Mouse (Mus musculus) midbrain, embryonic 15.5 days (tissue): Measurements from ENCODE around the gene Zdhhc17. TPM values are rescaled to one million over a fixed set of nuclear protein-coding genes. Genes with fewer than 3 reads are reported as not detected.

ENCODE experiments used
- ATAC-seq: fragments of 200-750 bp; cut with Nextera tagmentation; replicated peaks from 2 replicates; pipeline ENCODE4 v1.8.0; 2017; ENCODE audit warnings: moderate TSS enrichment
- H3K27ac ChIP-seq: fragments of 300-500 bp; sonication (generic); 2 replicates; pipeline ENCODE4 v1.5.1; 2015; ENCODE audit warnings: mild to moderate bottlenecking, inconsistent platforms
- H3K27me3 ChIP-seq: fragments of 300-500 bp; sonication (generic); replicated peaks from 2 replicates; pipeline ENCODE4 v1.6.1; 2015; ENCODE audit warnings: inconsistent platforms
- H3K36me3 ChIP-seq: fragments of 300-500 bp; sonication (generic); replicated peaks from 2 replicates; pipeline ENCODE4 v1.6.1; 2015; ENCODE audit warnings: inconsistent platforms
- H3K4me1 ChIP-seq: fragments of 300-500 bp; sonication (generic); 2 replicates; pipeline ENCODE4 v1.6.1; 2015; ENCODE audit warnings: inconsistent platforms
- H3K4me2 ChIP-seq: fragments of 300-500 bp; sonication (generic); 2 replicates; pipeline ENCODE4 v1.6.1; 2015; ENCODE audit warnings: inconsistent platforms, mild to moderate bottlenecking, moderate library complexity
- H3K4me3 ChIP-seq: fragments of 300-500 bp; sonication (generic); 2 replicates; pipeline ENCODE4 v1.5.1; 2015; ENCODE audit warnings: mild to moderate bottlenecking, inconsistent platforms
- H3K9ac ChIP-seq: fragments of 300-500 bp; sonication (generic); 2 replicates; pipeline ENCODE4 v1.6.1; 2015; ENCODE audit warnings: mild to moderate bottlenecking, inconsistent platforms
- H3K9me3 ChIP-seq: fragments of 300-500 bp; sonication (generic); 2 replicates; pipeline ENCODE4 v1.6.1; 2016; ENCODE audit warnings: inconsistent platforms
- WGBS: fragments of 180-500 bp; shearing (Covaris S2); methylation state at CpG from one replicate; pipeline ENCODE4 v1.1.7; 2015; ENCODE audit warnings: mixed read lengths; 5-methylcytosine and 5-hydroxymethylcytosine counted together
- polyA plus RNA-seq: library from polyadenylated mRNA; unstranded; fragments of >200 nt; fragmentation: Nextera tagmentation; extraction: Ambion mirVana; gene quantifications from 2 replicates; pipeline ENCODE4 v1.2.1, GENCODE M21; 2015

The Zdhhc17 gene
- polyA plus RNA-seq, 1 experiment from 2014 or later, result 64.0 TPM

DNA sequence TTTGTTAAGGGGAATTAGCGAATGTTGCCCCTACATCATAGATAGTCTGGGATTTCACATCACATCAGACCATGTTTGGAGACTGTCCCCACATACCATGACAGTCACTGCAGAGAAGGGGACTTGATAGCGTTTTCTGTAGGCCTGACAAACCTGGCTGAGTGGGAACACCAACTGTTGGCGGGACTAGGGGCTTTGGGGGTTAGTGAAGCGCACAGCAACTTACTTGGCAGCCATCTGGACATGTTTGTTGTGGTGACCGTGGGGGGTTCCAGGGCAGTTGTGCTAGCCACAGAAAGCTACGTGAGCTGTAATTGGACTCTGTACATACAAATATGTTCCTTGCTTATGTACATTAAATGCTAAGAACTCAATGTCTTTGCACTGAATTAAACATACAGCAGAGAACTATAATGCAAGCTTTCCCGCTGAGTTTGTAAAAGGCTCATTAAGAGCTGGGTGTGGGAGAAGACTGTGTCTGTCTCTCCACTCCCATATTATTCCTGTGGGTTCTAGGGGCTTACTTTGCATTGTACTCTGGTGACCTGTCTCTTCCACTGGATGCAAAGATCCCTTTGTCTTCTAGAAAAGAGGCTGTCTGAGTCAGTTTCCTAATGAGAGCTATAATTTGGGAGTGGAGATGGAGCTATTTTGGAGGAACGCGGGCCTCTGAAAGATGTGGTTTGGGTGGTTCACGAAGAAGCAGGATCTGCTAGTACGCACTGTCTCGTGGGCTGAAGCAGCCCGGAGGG, 78.6 kb downstream of the Zdhhc17 start:
- H3K36me3 ChIP-seq, result no peaks in the 10 kb centered on the region
- H3K27ac ChIP-seq, result peak overlapping the region; percentile 75
- H3K27me3 ChIP-seq, result no peaks in the 10 kb centered on the region
- peak overlapping the region; percentile 19; the same call in 1 of the 2 replicates for H3K4me3 ChIP-seq
- H3K4me1 ChIP-seq, result peaks cover 20% of the 10 kb centered on the region
- ATAC-seq, result no peak
- 35% methylated on average over 13 of the region's 13 CpGs for WGBS
- peak overlapping the region; percentile 42 for H3K4me2 ChIP-seq
- H3K9ac ChIP-seq, result no peak overlapping the region; the same call in 1 of the 2 replicates
- no peaks in the 10 kb centered on the region for H3K9me3 ChIP-seq

DNA sequence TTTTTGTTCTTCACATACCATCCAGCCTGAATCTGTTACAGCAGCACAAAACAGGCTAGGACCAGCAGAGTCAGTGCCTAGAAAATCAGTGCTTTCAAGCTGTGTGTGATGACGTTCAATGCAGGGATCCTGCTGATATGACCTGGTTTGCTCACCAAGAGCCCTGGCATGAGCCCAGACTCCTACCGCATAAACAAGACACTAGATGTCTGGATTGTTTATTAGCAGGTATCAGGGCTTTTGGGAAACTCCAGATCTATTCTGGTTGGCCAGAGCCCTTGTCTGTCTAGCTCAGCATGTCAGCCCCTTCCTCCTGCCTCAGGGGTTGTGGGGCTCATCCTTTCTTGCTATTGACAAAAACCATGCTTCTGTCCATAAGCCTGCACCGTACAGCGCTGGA, 80.2 kb downstream of the Zdhhc17 start:
- H3K4me1 ChIP-seq, result peaks cover 20% of the 10 kb centered on the region
- H3K4me2 ChIP-seq, result no peak overlapping the region
- no peak overlapping the region for H3K9ac ChIP-seq
- H3K4me3 ChIP-seq, result no peak overlapping the region
- no peaks in the 10 kb centered on the region for H3K27me3 ChIP-seq
- no peaks in the 10 kb centered on the region for H3K36me3 ChIP-seq
- no peaks in the 10 kb centered on the region for H3K9me3 ChIP-seq
- WGBS, result 53% methylated on average over 4 of the region's 4 CpGs
- ATAC-seq, result peak; percentile 38; the same call in 1 of the 2 replicates
- H3K27ac ChIP-seq, result no peak overlapping the region

- no peaks in the 10 kb centered on the region for H3K27me3 ChIP-seq
- H3K9ac ChIP-seq, result no peak overlapping the region
- WGBS, result 82% methylated on average over 11 of the region's 11 CpGs
- no peak overlapping the region for H3K4me2 ChIP-seq
- no peak for ATAC-seq
- no peak overlapping the region for H3K4me3 ChIP-seq
- H3K36me3 ChIP-seq, result no peaks in the 10 kb centered on the region
- peaks cover 20% of the 10 kb centered on the region for H3K4me1 ChIP-seq
- H3K27ac ChIP-seq, result no peak overlapping the region
- no peaks in the 10 kb centered on the region for H3K9me3 ChIP-seq
Observed at GRCm38 (mm10) chr10:110927491-110927890, 82.4 kb downstream of the Zdhhc17 start.

GRCm38 (mm10) chr10:110922612-110923011, 87.3 kb downstream of the Zdhhc17 start:
- Histone ChIP-seq H3K27me3 (no peaks in the 10 kb centered on the region), H3K36me3 (no peaks in the 10 kb centered on the region), H3K4me3 (no peak overlapping the region), H3K4me2 (no peak overlapping the region), H3K9me3 (no peaks in the 10 kb centered on the region), H3K27ac (no peak overlapping the region), H3K9ac (no peak overlapping the region), H3K4me1 (peaks cover 18% of the 10 kb centered on the region)
- WGBS, result 78% methylated on average over 9 of the region's 9 CpGs
- no peak for ATAC-seq

DNA sequence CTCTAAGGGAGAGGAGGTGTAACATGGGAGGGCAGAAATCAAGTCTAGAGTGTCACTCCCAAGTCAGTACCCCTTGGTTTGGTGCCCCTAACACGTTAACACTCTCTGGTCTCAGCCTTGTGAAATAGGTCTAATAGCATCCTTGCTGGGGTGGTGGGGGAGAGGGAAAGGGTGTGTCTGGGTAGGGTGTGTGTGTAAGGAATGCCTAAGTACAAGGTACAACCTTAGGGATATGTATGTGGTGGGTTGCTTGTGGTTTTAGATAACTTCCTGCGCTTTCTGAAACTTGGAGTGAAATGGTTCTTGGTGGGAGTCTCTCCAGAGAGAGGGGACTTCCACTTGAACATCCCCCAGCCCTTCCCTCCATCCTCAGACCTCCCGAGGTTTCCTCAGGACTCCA, 88.0 kb downstream of the Zdhhc17 start:
- Histone ChIP-seq H3K36me3 (no peaks in the 10 kb centered on the region), H3K9me3 (no peaks in the 10 kb centered on the region), H3K4me2 (peak overlapping the region; percentile 85), H3K4me3 (no peak overlapping the region), H3K4me1 (peaks cover 18% of the 10 kb centered on the region), H3K27ac (no peak overlapping the region), H3K27me3 (no peaks in the 10 kb centered on the region), H3K9ac (no peak overlapping the region)
- WGBS, result 72% methylated on average over 3 of the region's 3 CpGs
- ATAC-seq, result no peak

GRCm38 (mm10) chr10:110920368-110920950, 89.5 kb downstream of the Zdhhc17 start:
- H3K36me3 ChIP-seq, result no peaks in the 10 kb centered on the region
- H3K4me3 ChIP-seq, result peak overlapping the region; percentile 57
- peak; percentile 56 for ATAC-seq
- H3K27ac ChIP-seq, result peak overlapping the region; percentile 76
- 1% methylated on average over 15 of the region's 15 CpGs for WGBS
- no peaks in the 10 kb centered on the region for H3K27me3 ChIP-seq
- H3K4me2 ChIP-seq, result peak overlapping the region; percentile 85
- no peaks in the 10 kb centered on the region for H3K9me3 ChIP-seq
- H3K9ac ChIP-seq, result peak overlapping the region; percentile 59
- peaks cover 18% of the 10 kb centered on the region for H3K4me1 ChIP-seq

DNA sequence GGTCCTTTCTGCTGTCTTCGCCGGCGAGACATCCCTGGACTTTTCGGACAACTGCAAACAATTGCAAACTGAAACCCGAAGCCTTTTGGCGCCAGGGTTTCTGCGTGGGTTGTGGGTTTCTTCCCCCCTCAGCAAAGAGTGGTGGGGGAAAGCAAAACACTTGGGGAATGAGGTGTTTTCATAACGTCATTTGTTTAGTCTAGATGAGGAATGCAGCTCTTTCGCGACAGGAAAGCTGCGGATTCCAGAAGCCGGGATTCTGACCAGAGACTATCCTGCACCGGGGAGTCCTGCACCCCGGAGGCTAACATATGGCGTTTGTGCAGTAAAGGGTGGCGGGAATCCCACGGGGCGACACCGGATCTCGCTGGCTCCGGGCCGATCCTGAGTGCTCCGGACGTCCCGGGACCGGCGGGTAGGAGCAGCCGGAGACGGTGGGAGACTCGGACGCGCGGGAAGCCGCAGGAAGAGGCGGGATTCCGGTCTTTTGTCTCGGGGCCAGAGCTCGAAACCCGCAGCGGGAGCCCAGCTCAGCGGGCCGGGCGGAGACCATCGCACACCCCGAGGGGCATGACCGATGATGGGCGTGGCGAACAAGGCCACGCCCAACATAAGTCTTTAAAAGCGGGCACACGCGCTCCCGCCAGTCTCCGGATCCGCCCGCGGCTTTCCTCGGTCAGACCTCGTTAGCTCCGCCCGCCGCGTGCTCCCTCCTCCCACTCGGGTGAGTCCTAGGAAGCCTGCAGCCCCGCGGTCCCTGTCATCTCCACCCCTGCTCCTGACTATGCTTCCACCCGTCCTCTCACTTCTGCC, 90.2 kb downstream of the Zdhhc17 start, which contains the start of gene Csrp2:
Csrp2 (plus strand) TSS at position 259 of the 813 bp plus-strand sequence.
- peak; percentile 94 for ATAC-seq
- Histone ChIP-seq H3K4me2 (peak within 1 kb of the TSS; percentile 85), H3K27ac (peak within 1 kb of the TSS; percentile 76), H3K9ac (peak within 1 kb of the TSS; percentile 59), H3K4me1 (peaks cover 18% of the 10 kb centered on the region), H3K9me3 (no peaks in the 10 kb centered on the region), H3K36me3 (no peaks in the 10 kb centered on the region), H3K4me3 (peak within 1 kb of the TSS; percentile 57), H3K27me3 (no peaks in the 10 kb centered on the region)
- WGBS, result under 1% methylated on average over 67 of the region's 67 CpGs

DNA sequence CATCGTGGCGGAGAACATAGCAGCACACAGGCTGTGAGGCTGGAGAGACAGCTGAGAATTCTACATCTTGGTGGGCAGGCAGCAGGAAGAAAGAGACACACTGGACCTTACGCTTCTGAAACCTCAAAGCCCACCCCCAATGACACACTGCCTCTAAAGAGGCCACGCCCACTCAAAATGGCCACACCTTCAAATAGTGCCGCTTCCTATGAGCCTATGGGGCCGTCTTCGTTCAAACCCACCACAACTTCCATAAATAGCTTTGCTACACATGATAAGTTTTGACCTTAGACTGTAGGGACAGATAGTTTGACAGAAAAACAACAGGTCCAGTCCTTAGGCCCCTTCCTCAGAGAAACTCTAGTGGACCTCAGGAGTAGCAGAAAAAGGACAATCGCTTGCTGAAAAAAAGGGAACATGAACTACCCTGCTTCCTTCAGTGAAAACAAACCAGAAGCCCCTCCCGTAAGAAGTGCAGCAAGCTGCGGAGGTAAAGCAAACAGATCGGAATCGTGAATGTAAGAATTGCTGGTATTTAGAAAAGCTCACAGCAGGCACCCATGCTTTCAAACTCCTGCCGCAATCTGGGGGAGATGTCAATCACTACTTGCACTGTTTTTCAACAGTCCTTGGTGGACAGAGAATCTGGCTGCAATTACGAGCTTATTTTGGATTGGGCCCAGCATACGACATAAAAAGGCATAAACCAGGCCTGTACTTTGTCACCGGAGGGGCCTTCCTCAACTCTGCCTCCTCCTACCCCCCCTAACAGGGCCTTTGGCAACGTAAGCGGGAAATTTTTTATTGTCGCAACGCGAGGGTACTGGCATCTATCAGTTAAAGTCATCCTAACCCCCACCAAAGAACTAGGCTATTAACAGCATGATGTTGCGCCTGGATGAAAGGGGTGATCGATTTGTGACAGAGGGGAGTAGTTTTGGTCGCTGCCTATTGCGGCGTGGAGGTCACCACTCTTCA, 91.2 kb downstream of the Zdhhc17 start:
- Histone ChIP-seq H3K9me3 (no peaks in the 10 kb centered on the region), H3K27ac (peak overlapping the region; percentile 76), H3K4me3 (peak overlapping the region; percentile 57), H3K27me3 (no peaks in the 10 kb centered on the region), H3K4me1 (peaks cover 18% of the 10 kb centered on the region), H3K36me3 (no peaks in the 10 kb centered on the region), H3K4me2 (peak overlapping the region; percentile 85), H3K9ac (peak overlapping the region; percentile 59; the same call in 1 of the 2 replicates)
- 0 out of 2 replicates have a peak, but pooled peaks have one; percentile 3 for ATAC-seq
- 18% methylated on average over 26 of the region's 26 CpGs for WGBS

GRCm38 (mm10) chr10:110917521-110917920, 92.4 kb downstream of the Zdhhc17 start:
- ATAC-seq, result no peak
- Histone ChIP-seq H3K36me3 (no peaks in the 10 kb centered on the region), H3K4me1 (peaks cover 18% of the 10 kb centered on the region), H3K27ac (no peak overlapping the region), H3K9me3 (no peaks in the 10 kb centered on the region), H3K4me3 (no peak overlapping the region), H3K9ac (no peak overlapping the region), H3K27me3 (no peaks in the 10 kb centered on the region), H3K4me2 (no peak overlapping the region)
- 95% methylated on average over 6 of the region's 6 CpGs for WGBS

- H3K27ac ChIP-seq, result no peak overlapping the region
- H3K9me3 ChIP-seq, result no peaks in the 10 kb centered on the region
- H3K4me1 ChIP-seq, result peaks cover 18% of the 10 kb centered on the region
- H3K27me3 ChIP-seq, result no peaks in the 10 kb centered on the region
- H3K4me3 ChIP-seq, result no peak overlapping the region
- no peak overlapping the region for H3K9ac ChIP-seq
- no peak overlapping the region for H3K4me2 ChIP-seq
- WGBS, result 77% methylated on average over 11 of the region's 11 CpGs
- H3K36me3 ChIP-seq, result no peaks in the 10 kb centered on the region
- ATAC-seq, result no peak
Observed at GRCm38 (mm10) chr10:110916666-110917344, 93.1 kb downstream of the Zdhhc17 start.

DNA sequence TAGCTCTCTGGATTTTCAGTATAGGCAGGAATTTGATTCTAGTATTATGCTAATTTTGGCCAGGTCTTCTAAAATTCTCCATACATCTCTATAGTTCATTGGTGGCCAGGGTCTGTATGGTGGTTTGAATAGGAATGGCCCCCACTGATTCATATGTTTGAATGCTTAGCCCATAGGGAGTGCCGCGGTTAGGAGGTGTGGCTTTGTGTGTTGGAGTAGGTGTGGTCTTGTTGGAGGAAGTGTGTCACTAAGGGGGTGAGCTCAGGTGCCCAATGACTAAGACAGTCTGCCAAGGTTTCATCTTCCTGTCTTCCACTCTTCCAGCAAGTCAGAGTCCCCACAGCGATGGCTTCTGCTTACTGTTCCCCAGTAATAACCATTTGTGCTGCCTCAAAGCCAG, 106.1 kb downstream of the Zdhhc17 start:
- Histone ChIP-seq H3K4me1 (no peaks in the 10 kb centered on the region), H3K9ac (no peak overlapping the region), H3K9me3 (no peaks in the 10 kb centered on the region), H3K4me3 (no peak overlapping the region), H3K27ac (no peak overlapping the region), H3K27me3 (no peaks in the 10 kb centered on the region), H3K4me2 (no peak overlapping the region), H3K36me3 (no peaks in the 10 kb centered on the region)
- WGBS, result over 99% methylated on average over 3 of the region's 3 CpGs
- no peak for ATAC-seq
